Mouse (Mus musculus): ENCODE data around the gene Nfkbiz.

Gene Nfkbiz

GRCm38 (mm10) chr16:55804799-55805198, 33.9 kb downstream of the Nfkbiz start:
- no peak for DNase-seq (ENCODE audit: low spot score in 2 of 2)

- DNase-seq (ENCODE audit: low spot score in 2 of 2), result no peak
Observed at GRCm38 (mm10) chr16:55801629-55802028, 37.1 kb downstream of the Nfkbiz start.

- DNase-seq (ENCODE audit: low spot score in 2 of 2), result no peak
Observed at GRCm38 (mm10) chr16:55798845-55799244, 39.9 kb downstream of the Nfkbiz start.

GRCm38 (mm10) chr16:55790326-55790725, 48.4 kb downstream of the Nfkbiz start:
- no peak for DNase-seq (ENCODE audit: low spot score in 2 of 2)

- no peak for DNase-seq (ENCODE audit: low spot score in 2 of 2)
Observed at GRCm38 (mm10) chr16:55789291-55789690, 49.4 kb downstream of the Nfkbiz start.

- no peak for DNase-seq (ENCODE audit: low spot score in 2 of 2)
Observed at GRCm38 (mm10) chr16:55788671-55789070, 50.0 kb downstream of the Nfkbiz start.

- DNase-seq (ENCODE audit: low spot score in 2 of 2), result no peak
Observed at GRCm38 (mm10) chr16:55787385-55788072, 51.2 kb downstream of the Nfkbiz start.

- DNase-seq (ENCODE audit: low spot score in 2 of 2), result no peak
Observed at GRCm38 (mm10) chr16:55784379-55784778, 54.3 kb downstream of the Nfkbiz start.

GRCm38 (mm10) chr16:55783923-55784322, 54.8 kb downstream of the Nfkbiz start:
- DNase-seq (ENCODE audit: low spot score in 2 of 2), result no peak

- no peak for DNase-seq (ENCODE audit: low spot score in 2 of 2)
Observed at GRCm38 (mm10) chr16:55782911-55783310, 55.8 kb downstream of the Nfkbiz start.

- no peak for DNase-seq (ENCODE audit: low spot score in 2 of 2)
Observed at GRCm38 (mm10) chr16:55781809-55782208, 56.9 kb downstream of the Nfkbiz start.

- no peak for DNase-seq (ENCODE audit: low spot score in 2 of 2)
Observed at GRCm38 (mm10) chr16:55780958-55781558, 57.6 kb downstream of the Nfkbiz start.

GRCm38 (mm10) chr16:55776329-55776728, 62.4 kb downstream of the Nfkbiz start:
- no peak for DNase-seq (ENCODE audit: low spot score in 2 of 2)

GRCm38 (mm10) chr16:55770247-55770646, 68.5 kb downstream of the Nfkbiz start:
- no peak for DNase-seq (ENCODE audit: low spot score in 2 of 2)
